Mouse (Mus musculus): Measurements from ENCODE around the gene Gm28053. TPM values are rescaled to one million over a fixed set of nuclear protein-coding genes. Genes with fewer than 3 reads are reported as not detected.
A peak's percentile ranks its signal among the peaks of the same experiment; 100 is the strongest.

Gm28053 gene
- polyA plus RNA-seq, 1 experiment from 2014 or later: not detected

- Histone ChIP-seq H3K9ac (replicated peaks) (no peak overlapping the region), H3K36me3 (no peaks in the 10 kb centered on the region), H3K9me3 (no peaks in the 10 kb centered on the region), H3K27ac (no peak overlapping the region), H3K4me2 (replicated peaks) (no peak overlapping the region), H3K27me3 (no peaks in the 10 kb centered on the region), H3K4me1 (replicated peaks) (no peaks in the 10 kb centered on the region), H3K4me3 (replicated peaks) (no peak overlapping the region)
- no peak for ATAC-seq
- 80% methylated on average over 1 of the region's 1 CpGs for WGBS
These were observed 15.3 kb downstream of the Gm28053 start for GRCm38 (mm10) chr6:48733660-48734059.

DNA sequence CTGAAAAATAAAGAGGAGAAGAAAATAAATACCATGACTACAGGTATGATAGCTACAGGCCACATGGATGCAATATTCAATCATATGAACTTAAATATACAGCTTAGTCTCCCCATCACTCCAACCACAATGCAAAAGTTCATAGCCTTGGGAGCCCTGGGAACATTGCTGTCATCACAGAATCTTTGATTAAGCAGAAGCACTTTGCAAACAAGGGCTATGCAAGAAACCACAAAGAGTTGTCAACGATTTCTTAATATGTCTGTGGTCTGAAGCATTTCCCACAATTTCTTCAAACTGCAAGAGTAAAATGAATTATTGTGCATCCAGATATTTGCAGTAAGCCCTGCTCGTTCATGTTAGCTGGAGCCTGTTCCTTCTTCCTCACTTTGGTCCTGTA is 18.6 kb downstream of the Gm28053 start:
- WGBS: 78% methylated on average over 2 of the region's 2 CpGs
- H3K4me2 ChIP-seq (replicated peaks): no peak overlapping the region
- ATAC-seq: no peak

GRCm38 (mm10) chr6:48737688-48738087 is 19.3 kb downstream of the Gm28053 start:
- 91% methylated on average over 5 of the region's 5 CpGs for WGBS
- H3K27me3 ChIP-seq: peaks cover 19% of the 10 kb centered on the region
- no peak overlapping the region for H3K9ac ChIP-seq (replicated peaks)
- no peak overlapping the region for H3K4me3 ChIP-seq (replicated peaks)
- no peaks in the 10 kb centered on the region for H3K9me3 ChIP-seq
- H3K36me3 ChIP-seq: no peaks in the 10 kb centered on the region
- no peak overlapping the region for H3K27ac ChIP-seq
- no peak for ATAC-seq
- H3K4me1 ChIP-seq (replicated peaks): peaks cover 5% of the 10 kb centered on the region
- H3K4me2 ChIP-seq (replicated peaks): no peak overlapping the region

More for the DNA sequence above, 18.6 kb downstream of the Gm28053 start:
- Histone ChIP-seq H3K27ac (no peak overlapping the region), H3K4me3 (replicated peaks) (no peak overlapping the region), H3K4me1 (replicated peaks) (no peaks in the 10 kb centered on the region), H3K9me3 (no peaks in the 10 kb centered on the region), H3K9ac (replicated peaks) (no peak overlapping the region), H3K27me3 (peaks cover 12% of the 10 kb centered on the region), H3K36me3 (no peaks in the 10 kb centered on the region)

- Histone ChIP-seq H3K4me1 (replicated peaks) (peaks cover 9% of the 10 kb centered on the region), H3K27me3 (peaks cover 29% of the 10 kb centered on the region), H3K4me3 (replicated peaks) (no peak within 1 kb of the TSS), H3K27ac (no peak within 1 kb of the TSS), H3K9me3 (no peaks in the 10 kb centered on the region), H3K4me2 (replicated peaks) (no peak within 1 kb of the TSS), H3K36me3 (no peaks in the 10 kb centered on the region), H3K9ac (replicated peaks) (no peak within 1 kb of the TSS)
- no peak for ATAC-seq
- 86% methylated on average over 15 of the region's 15 CpGs for WGBS
These were observed 20.8 kb downstream of the Gm28053 start, which contains the start of gene Gimap1 for GRCm38 (mm10) chr6:48738961-48739779. Gene Gimap1 (plus strand): TSS chr6:48739054.

- WGBS: 89% methylated on average over 3 of the region's 3 CpGs
- Histone ChIP-seq H3K9ac (replicated peaks) (no peak overlapping the region), H3K4me3 (replicated peaks) (no peak overlapping the region), H3K27me3 (peaks cover 30% of the 10 kb centered on the region), H3K9me3 (no peaks in the 10 kb centered on the region), H3K36me3 (no peaks in the 10 kb centered on the region), H3K4me1 (replicated peaks) (peaks cover 9% of the 10 kb centered on the region), H3K4me2 (replicated peaks) (no peak overlapping the region), H3K27ac (no peak overlapping the region)
- ATAC-seq: no peak
These were observed 21.3 kb downstream of the Gm28053 start for GRCm38 (mm10) chr6:48739780-48740055.

GRCm38 (mm10) chr6:48740501-48741169 is 22.2 kb downstream of the Gm28053 start:
- no peak overlapping the region for H3K9ac ChIP-seq (replicated peaks)
- H3K9me3 ChIP-seq: no peaks in the 10 kb centered on the region
- WGBS: 77% methylated on average over 3 of the region's 3 CpGs
- H3K36me3 ChIP-seq: no peaks in the 10 kb centered on the region
- no peak overlapping the region for H3K4me2 ChIP-seq (replicated peaks)
- H3K4me1 ChIP-seq (replicated peaks): peaks cover 9% of the 10 kb centered on the region
- no peak overlapping the region for H3K4me3 ChIP-seq (replicated peaks)
- H3K27ac ChIP-seq: no peak overlapping the region
- ATAC-seq: no peak
- H3K27me3 ChIP-seq: peaks cover 30% of the 10 kb centered on the region

DNA sequence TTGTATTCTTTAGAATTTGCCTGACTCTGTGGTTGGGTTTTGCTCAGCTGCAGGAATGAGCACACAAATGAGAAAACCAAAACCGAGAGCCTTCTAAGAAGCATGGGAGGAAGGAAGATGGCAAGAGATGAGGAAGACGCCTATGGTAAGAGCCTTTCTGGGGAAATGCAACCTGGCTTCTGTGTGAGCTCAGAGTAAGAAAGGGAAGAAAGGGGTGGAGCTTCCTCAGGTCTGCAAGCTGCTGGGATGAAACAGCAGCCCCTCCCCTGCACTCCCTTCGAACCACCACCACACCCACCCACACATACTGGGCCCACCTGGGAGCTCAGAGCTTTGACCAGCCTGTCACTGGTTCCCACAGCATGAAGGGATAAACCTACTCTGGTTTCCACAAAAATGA is 22.9 kb downstream of the Gm28053 start:
- Histone ChIP-seq H3K27ac (no peak overlapping the region), H3K9me3 (no peaks in the 10 kb centered on the region), H3K9ac (replicated peaks) (no peak overlapping the region), H3K4me1 (replicated peaks) (peaks cover 9% of the 10 kb centered on the region), H3K27me3 (peaks cover 30% of the 10 kb centered on the region), H3K4me3 (replicated peaks) (no peak overlapping the region), H3K36me3 (no peaks in the 10 kb centered on the region), H3K4me2 (replicated peaks) (no peak overlapping the region)
- 31% methylated on average over 3 of the region's 3 CpGs for WGBS
- no peak for ATAC-seq

DNA sequence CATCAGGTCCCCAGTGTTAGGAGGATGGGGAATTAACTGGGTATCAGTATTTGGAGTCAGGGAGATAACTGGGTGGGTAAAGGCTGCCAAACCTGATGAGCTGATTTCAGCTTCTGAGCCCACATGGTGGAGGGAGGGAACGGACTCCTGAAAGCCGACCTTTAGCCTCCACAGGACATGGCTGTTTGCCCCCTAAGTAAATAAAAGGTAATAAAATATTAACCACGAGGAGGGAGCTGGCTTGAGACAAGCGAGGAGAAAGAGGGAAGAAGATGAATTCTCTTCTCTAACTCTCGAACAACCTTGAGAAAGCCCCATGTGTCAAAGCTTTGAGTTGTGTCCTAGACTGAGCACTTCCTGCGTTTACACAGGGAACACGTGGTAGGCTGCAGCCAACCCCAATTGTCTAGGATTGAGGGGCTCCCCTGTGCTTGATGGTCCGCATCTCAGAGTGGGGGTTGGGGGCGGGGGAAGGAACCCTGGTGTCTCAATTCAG is 23.4 kb downstream of the Gm28053 start:
- Histone ChIP-seq H3K9me3 (no peaks in the 10 kb centered on the region), H3K4me3 (replicated peaks) (no peak overlapping the region), H3K4me2 (replicated peaks) (peak overlapping the region; percentile 72), H3K9ac (replicated peaks) (no peak overlapping the region), H3K27me3 (peaks cover 30% of the 10 kb centered on the region), H3K4me1 (replicated peaks) (peaks cover 9% of the 10 kb centered on the region), H3K27ac (no peak overlapping the region), H3K36me3 (no peaks in the 10 kb centered on the region)
- 0 out of 2 replicates have a peak, but pooled peaks have one; percentile 25 for ATAC-seq
- WGBS: 33% methylated on average over 9 of the region's 9 CpGs

GRCm38 (mm10) chr6:48742422-48743351 is 24.3 kb downstream of the Gm28053 start:
- H3K27me3 ChIP-seq: peaks cover 30% of the 10 kb centered on the region
- peak overlapping the region; percentile 51 for H3K4me3 ChIP-seq (replicated peaks)
- no peak overlapping the region for H3K27ac ChIP-seq
- peak overlapping the region; percentile 63 for H3K9ac ChIP-seq (replicated peaks)
- peak; percentile 74 for ATAC-seq
- H3K4me1 ChIP-seq (replicated peaks): peaks cover 9% of the 10 kb centered on the region
- H3K9me3 ChIP-seq: no peaks in the 10 kb centered on the region
- no peaks in the 10 kb centered on the region for H3K36me3 ChIP-seq
- H3K4me2 ChIP-seq (replicated peaks): peak overlapping the region; percentile 72
- WGBS: 2% methylated on average over 52 of the region's 52 CpGs

DNA sequence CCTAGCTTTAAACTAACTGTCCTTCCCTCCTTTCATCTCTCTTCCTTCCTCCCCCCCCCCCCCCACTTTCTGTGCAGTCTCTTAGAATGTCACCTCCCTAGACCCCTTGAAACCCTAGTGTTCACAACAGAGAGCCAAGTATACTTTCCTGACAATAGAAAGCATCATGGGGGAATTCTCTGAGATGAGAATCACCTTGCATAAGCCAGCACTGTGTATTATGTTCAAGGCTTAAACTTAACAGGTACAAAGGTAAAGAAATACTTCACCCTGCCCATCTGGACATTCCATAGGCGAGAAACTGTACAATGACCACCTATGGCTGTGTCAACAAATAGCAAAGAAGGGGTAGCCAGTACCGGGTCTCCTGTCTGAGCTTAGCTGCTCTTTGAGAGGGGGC is 27.1 kb downstream of the Gm28053 start:
- Histone ChIP-seq H3K27ac (no peak overlapping the region), H3K9ac (replicated peaks) (no peak overlapping the region), H3K27me3 (peaks cover 30% of the 10 kb centered on the region), H3K9me3 (no peaks in the 10 kb centered on the region), H3K4me2 (replicated peaks) (no peak overlapping the region), H3K4me3 (replicated peaks) (no peak overlapping the region), H3K36me3 (no peaks in the 10 kb centered on the region), H3K4me1 (replicated peaks) (peaks cover 9% of the 10 kb centered on the region)
- ATAC-seq: no peak
- 62% methylated on average over 2 of the region's 2 CpGs for WGBS

DNA sequence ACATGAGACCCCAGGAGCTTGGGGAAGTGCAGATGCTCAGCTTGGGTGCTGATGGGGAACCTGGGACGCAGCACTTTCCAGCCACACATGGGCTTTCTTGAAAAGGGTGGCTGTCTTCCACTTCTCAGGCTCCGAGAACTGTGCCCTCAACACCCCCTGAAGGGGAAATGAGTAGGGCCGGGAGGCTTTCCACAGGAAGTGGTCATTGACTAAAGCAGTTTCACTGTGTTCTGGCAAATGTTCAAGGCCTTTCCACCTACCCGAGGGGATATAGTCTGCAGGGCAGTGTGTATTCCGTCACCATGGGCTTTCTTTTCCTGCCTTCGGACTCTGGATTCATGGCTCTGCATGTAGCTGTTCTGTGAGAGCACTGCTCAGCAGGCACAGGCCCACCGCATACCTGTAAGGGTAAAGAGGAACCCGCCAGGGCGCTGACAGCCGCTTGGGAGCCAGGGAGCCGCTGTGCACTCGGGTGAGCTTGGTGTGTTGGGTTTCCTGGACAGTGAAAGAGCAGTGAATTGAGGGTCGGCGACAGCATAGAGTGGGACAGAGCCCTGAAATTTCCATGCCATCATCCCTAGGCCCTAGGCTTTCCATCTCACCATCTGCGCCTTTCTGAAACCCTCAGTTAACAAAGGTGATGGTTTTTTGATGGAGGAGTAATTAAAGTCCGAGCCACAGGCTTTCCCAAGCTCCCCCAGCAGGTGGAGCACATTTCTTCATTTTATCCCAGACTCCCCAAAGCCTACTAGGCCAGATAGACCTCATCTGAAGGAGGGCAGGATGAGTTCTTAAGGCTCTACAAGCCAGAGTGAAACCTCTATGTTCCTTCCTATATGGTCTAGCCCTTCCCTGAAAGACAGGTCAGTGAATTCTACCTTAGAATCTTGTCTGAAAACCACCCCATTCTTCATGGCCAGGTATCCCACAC is 27.8 kb downstream of the Gm28053 start, which contains the start of gene Gimap5:
Gimap5 (plus strand) TSS at position 239 of the 931 bp plus-strand sequence.
- Histone ChIP-seq H3K4me2 (replicated peaks) (0 out of 2 replicates have a peak within 1 kb of the TSS, but pooled peaks have one; percentile 13), H3K36me3 (no peaks in the 10 kb centered on the region), H3K27ac (no peak within 1 kb of the TSS), H3K9me3 (no peaks in the 10 kb centered on the region), H3K27me3 (peaks cover 26% of the 10 kb centered on the region), H3K4me3 (replicated peaks) (no peak within 1 kb of the TSS), H3K9ac (replicated peaks) (no peak within 1 kb of the TSS; the same call in 1 of the 2 replicates), H3K4me1 (replicated peaks) (peaks cover 9% of the 10 kb centered on the region)
- WGBS: 47% methylated on average over 16 of the region's 16 CpGs
- ATAC-seq: no peak

Measured in midbrain, embryonic 13.5 days (tissue).